Mouse (Mus musculus): Measurements from ENCODE around the gene Olfr112.
"Not testable (repeated sequence)": the region's sequence is repeated elsewhere in the genome, so short reads cannot be mapped to it uniquely, and the experiment has no call there.

Gene Olfr112

DNA sequence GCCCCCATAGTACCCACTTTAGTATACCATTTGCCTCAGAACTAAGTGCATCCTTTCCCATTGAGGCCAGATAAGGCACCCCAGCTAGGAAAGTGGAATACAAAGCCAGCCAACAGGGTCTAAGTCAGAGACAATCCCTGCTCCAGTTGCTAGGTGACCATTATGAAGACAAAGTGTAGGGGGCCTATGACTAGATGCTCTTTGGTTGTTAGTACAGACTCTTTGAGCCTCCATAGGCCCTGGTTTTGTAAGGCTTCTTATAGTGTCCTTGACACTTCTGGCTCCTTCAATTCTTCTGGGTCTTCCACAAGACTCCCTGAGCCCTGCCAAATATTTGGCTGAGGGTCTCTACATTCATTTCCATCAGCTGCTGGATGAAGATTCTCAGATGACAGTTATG is at the start of gene Olfr112:
Gene Olfr112 (minus strand): TSS at position 101 of the 400 bp plus-strand sequence.
- DNase-seq (ENCODE audit: low spot score), result no peak

DNA sequence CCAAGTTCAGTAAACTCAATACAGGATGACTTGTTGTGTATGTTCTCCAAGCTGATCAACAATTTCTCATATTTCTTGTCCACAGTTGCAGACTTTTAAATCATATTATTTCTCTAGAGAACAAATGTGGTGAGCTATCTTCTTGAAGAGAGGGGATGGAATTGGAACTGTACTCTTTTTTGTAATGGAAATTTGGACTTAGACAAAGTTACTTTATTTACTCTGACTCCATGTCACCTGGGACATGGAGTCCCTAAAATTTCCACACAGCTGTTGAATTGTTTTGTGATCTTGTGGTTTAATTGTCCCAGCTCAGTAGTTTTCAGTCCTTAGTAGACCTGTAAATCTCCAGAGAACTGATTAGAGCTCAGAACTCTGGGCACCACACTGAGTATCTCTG is 23.4 kb upstream of the Olfr112 start, which contains the start of gene Olfr114:
Gene Olfr114 (minus strand): TSS at position 101 of the 400 bp plus-strand sequence.
- no peak for DNase-seq (ENCODE audit: low spot score)

DNA sequence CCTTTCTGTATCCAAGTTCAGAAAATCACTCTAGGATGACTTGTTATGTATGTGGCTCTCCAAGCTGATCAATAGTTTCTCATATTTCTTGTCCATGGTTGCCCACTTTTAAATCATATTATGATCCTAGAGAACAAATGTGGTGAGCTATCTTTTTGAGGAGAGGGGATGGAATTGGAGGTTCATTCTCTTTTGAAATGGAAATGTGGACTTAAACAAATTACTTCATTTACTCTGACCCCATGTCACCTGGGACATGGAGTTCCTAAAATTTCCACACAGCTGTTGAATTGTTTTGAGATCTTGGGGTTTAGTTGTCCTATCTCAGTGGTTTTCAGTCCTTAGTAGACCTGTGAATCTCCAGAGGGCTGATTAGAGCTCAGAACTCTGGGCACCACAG is 8.3 kb upstream of the Olfr112 start, which contains the start of gene Olfr113:
Gene Olfr113 (minus strand): TSS at position 101 of the 400 bp plus-strand sequence.
- DNase-seq (ENCODE audit: low spot score), result no peak

DNA sequence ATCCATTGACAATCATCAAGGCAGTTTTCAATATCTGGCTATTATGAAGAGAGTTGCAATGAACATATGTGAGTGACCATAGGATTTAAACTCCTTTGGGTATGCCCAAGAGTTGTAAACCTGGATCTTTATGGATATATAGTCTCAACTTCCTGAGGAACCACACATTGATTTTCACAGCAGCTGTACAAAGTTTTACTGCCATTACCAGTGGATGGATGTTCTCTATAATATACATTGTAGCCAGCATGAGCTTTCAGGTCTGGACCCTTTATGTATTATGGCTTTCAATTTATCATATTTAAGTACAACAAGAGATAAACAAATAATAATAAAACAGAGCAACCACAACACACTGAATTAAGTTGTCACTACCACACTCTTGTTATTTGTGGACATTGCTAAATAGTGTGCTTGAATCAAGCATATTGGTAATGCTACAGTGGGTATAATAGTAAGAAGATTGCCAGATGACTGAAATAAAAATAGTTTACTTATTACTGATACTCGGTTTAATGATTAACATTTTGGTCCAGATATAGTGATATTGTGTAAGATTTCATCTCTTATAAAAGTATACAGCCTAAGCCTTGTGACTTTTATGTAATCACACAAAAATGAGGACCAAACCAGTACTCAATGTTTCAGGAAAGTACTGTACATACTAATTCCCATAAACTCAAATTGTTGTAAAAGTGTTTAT is 10.2 kb downstream of the Olfr112 start:
- no peak for DNase-seq (ENCODE audit: low spot score)

DNA sequence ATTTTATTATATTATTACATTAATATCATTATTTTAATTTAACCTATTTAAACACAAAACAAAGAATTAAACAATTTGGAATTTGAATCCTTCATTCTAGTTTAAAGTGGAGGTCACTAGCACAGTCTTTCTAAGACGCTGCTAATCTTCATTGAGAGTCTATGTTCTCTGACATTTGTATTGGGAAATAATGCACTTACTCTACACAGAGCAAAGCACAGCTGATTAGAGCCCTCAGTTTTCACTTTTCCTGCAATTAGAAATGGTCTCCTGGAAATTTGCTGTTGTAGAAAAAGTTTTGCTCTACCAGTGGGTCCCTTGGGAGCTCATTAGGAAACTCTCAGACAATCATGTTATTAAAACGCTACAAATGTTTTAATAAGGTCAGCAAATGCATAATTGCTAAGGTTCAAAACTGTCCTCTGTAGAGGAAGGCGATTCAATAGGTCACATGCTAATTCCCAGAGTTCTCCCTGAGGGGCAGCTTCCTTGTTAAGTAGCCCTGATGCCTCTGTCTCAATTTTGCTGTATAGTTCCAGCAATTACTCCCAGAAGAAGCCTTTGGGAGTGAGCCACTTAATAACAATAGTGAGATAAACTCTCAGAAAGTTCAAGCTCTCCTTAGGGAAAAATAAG is 25.3 kb downstream of the Olfr112 start:
- DNase-seq (ENCODE audit: low spot score), result no peak

DNA sequence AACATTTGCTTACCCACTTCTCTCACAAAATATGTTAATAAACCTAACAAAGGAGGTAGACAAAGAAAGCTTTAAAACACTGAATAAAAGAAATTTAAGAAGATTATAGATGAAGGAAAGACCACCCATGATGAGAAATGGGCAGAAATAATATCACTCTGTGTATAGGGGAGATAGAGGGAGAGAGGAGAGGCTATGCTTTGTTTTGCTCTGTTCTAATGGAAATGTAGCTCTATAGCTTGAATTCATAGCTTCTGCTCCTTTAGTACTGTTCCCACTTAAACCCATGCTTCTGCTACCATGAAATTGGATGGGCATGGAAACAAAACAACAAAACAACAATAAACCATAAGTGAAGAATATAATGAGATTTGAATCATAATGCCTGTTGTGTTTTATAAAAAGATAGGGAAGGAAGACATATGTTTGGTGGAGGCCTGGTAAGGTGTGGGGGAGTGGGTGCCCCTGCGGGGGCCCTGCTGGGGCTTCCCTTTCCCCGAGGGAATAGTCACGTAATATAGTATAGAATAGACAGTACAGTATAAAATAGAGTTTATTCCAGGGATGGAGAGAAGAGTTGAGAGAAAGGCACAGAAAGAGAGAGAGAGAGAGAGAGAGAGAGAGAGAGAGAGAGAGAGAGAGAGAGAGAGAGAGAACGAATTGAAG is 27.7 kb downstream of the Olfr112 start:
- DNase-seq (ENCODE audit: low spot score), result no peak

DNA sequence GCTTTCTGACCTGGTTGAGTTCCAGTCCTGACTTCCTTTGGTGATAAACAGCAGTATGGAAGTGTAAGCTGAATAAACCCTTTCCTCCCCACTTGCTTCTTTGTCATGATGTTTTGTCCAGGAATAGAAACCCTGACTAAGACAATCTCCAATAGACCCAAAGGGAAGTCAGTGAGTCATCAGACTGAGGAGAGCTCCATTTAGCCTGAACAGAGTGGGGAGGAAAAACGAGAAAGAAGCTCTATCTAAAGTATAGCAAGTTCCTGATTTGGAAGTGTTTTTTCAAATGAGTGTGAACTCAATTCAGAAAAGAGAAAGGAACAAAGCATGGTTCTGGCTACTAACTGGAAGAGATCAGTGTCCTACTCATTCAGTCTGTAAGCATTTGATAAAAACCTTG is 30.8 kb downstream of the Olfr112 start:
- DNase-seq (ENCODE audit: low spot score), result not testable (repeated sequence)

DNA sequence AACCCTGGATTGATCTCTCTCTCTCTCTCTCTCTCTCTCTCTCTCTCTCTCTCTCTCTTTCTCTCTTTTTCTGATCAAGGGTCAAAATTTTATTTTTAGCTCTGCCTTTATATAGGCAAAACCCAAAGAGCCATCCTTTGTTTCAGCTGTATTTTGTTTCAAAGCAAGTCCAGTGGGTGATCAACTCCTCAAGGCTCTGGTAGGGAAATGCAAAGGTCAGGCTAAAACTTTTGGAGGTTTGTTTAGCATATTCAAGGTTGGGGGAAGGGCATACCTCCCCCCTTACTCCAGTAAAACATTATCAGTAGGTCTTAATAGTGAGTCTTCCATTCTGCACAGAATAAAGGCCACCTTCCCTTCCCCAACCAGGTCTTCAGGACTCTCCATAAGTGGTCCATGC is 34.1 kb downstream of the Olfr112 start:
- no peak for DNase-seq (ENCODE audit: low spot score)

DNA sequence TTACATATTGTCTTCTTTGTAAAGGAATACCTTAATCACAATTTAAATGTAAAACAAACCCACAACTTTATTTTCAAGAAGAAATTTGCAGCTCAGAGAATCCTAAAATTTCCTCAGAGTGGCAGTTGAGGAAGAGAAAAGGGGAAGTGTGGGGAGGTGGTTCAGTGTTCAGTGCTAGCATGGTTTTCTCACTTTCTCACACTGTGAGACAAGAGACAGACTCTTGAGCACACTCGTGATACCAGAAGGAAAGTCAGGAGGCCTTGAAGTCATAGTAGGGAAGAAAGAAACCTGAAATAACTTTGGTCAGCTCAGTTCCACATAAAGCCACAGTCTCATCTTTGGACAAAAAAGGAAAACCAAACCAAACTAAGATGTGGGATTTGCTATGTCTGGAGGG is 43.8 kb downstream of the Olfr112 start:
- DNase-seq (ENCODE audit: low spot score), result not testable (repeated sequence)

DNA sequence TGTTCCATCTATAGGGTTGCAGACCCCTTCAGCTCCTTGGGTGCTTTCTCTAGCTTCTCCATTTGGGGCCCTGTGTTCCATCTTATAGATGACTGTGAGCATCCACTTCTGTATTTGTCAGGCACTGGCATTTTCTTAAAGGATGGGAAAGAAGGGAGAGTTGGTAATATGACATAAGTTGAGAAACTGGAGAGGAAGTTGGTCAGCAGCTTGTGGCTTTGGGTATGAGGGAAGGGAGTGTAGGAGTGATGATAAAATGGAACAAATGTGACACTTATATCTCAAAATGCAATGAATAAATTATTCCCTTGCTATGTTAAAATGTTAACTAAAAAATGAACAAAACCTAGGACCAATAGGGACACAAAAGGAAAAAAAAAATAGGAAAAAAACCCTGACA is 44.6 kb downstream of the Olfr112 start:
- not testable (repeated sequence) for DNase-seq (ENCODE audit: low spot score)
